Mouse (Mus musculus): ENCODE measurements around the gene Dock1. TPM values are rescaled to one million over a fixed set of nuclear protein-coding genes. Genes with fewer than 3 reads are reported as not detected.

Gene Dock1
- polyA plus RNA-seq, 1 experiment from 2014 or later, result 29.3 TPM

DNA sequence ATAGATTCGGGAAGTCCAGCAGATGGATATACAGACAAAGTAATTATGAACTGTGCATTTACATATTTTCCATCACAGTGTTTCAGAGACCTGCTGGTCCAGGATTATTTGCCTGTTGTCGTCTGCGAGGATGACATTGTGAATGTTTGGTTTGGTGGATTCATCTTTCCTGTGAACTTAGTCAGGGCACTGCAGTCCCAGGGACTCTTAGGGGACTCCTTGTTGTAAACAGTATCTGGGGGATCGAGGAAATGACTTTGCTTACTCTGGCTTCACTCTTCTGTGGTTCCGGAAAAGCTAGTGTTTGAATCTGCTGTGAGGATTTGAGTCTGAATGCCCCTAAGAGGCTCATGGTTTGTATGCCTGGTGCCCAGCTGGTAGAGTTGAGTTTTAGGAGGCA, 27.8 kb downstream of the Dock1 start:
- H3K27me3 ChIP-seq, result no peaks in the 10 kb centered on the region
- ATAC-seq (ENCODE audit: low FRiP score), result no peak
- H3K9me3 ChIP-seq (replicated peaks), result no peaks in the 10 kb centered on the region
- H3K27ac ChIP-seq, result no peak overlapping the region
- H3K9ac ChIP-seq, result no peak overlapping the region
- no peak overlapping the region for H3K4me3 ChIP-seq
- H3K4me2 ChIP-seq (replicated peaks), result no peak overlapping the region
- H3K4me1 ChIP-seq, result peaks cover 4% of the 10 kb centered on the region
- H3K36me3 ChIP-seq, result no peaks in the 10 kb centered on the region
- WGBS, result 82% methylated on average over 5 of the region's 5 CpGs

DNA sequence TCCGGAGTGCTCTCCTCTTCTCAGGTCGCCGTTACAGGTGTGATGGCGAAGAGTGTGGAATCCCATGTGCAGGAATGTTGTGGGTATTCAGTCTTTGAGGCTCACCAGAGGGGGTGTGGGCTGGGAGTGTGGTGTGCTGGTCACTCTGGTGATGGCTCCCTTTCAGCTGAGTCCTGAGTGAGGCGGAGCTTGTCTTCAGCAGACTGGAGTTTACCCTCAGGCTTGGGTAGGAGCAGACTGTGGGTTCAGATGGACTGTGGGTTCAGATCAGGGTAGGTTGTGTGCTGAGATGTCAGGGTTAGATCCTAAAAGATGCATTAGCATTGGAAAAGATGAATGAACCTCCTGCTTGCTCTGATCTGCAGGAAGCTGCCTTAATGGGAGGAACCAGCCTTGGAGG, 29.5 kb downstream of the Dock1 start:
- Histone ChIP-seq H3K36me3 (no peaks in the 10 kb centered on the region), H3K4me3 (no peak overlapping the region), H3K4me1 (peaks cover 6% of the 10 kb centered on the region), H3K4me2 (replicated peaks) (no peak overlapping the region), H3K27me3 (no peaks in the 10 kb centered on the region), H3K9ac (no peak overlapping the region), H3K27ac (no peak overlapping the region), H3K9me3 (replicated peaks) (no peaks in the 10 kb centered on the region)
- WGBS, result 70% methylated on average over 5 of the region's 5 CpGs
- ATAC-seq (ENCODE audit: low FRiP score), result no peak

DNA sequence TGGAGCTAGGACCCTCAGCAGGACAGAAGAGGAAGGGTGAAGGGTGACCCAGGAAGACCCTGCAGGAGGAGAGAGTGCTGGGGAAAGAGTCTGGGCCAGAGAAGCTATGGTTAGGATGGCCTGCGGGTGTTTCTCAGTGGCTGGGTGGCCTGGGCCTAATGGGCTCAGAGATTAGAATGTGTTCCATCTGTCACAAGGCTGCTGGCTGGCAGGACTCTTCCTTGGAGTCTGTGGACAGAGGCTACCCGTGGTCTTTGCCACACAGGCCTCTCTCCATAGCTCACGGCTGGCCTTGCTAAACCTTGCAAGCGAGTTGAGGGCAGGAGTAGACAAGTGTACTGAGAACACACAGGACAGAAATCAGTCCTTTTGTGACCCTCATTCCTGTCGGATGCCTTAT, 32.0 kb downstream of the Dock1 start:
- H3K9ac ChIP-seq, result no peak overlapping the region
- peaks cover 5% of the 10 kb centered on the region; the same call in 1 of the 2 replicates for H3K4me1 ChIP-seq
- WGBS, result 71% methylated on average over 5 of the region's 5 CpGs
- H3K27ac ChIP-seq, result no peak overlapping the region
- no peaks in the 10 kb centered on the region for H3K27me3 ChIP-seq
- no peaks in the 10 kb centered on the region for H3K36me3 ChIP-seq
- H3K4me2 ChIP-seq (replicated peaks), result no peak overlapping the region
- no peak overlapping the region for H3K4me3 ChIP-seq
- H3K9me3 ChIP-seq (replicated peaks), result no peaks in the 10 kb centered on the region
- ATAC-seq (ENCODE audit: low FRiP score), result no peak

DNA sequence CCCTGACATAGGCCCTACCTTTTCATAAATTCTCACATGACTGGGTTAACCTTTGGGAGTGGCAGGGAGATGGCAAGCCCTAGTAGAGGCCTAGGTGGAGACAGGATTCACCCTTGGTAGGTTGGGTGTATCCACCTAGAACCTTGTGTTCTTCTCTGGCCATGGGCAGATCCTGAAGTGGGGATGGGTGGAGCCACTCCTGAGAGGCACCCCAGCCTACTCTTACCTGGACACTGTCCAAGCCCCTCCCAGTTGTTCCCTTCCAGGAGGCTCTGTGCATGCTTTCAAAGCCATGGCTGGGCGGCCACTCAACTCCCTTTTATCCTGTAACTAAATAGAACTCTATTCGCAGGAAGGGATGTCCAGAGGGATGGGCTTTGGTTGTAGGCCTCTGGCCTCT, 33.2 kb downstream of the Dock1 start:
- 91% methylated on average over 2 of the region's 2 CpGs for WGBS
- H3K9ac ChIP-seq, result no peak overlapping the region
- peaks cover 6% of the 10 kb centered on the region for H3K4me1 ChIP-seq
- no peak overlapping the region for H3K27ac ChIP-seq
- no peak for ATAC-seq (ENCODE audit: low FRiP score)
- H3K4me3 ChIP-seq, result no peak overlapping the region
- no peak overlapping the region for H3K4me2 ChIP-seq (replicated peaks)
- H3K9me3 ChIP-seq (replicated peaks), result no peaks in the 10 kb centered on the region
- no peaks in the 10 kb centered on the region for H3K36me3 ChIP-seq
- no peaks in the 10 kb centered on the region for H3K27me3 ChIP-seq

DNA sequence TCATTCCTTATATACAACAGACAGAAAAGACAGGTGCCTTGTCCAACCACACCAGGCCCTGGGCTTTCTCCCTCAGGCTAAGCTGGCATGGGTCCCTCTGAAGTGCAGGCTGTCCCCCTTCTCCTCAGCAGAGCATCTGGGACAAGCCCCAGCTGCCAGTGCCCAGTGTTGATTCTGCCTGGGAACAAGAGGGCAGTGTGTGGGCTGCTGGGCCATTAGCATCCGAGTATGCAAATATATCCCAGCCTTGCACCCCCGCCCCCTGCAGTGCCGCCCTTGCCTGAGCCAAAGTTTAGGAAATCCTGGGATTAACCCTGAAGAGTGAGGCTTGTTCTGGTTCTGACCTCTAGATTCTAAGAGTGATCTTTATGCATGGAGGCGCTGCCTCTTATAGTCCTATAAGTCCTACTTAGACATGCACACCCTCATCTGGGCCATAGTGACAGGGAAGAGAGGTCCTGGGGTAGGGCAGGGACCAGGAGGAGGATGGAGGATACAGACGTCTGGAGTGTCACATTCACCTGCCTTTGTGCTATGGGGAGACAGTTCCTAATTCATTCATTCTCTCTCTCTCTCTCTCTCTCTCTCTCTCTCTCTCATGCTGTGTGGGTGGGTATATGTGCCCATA, 38.9 kb downstream of the Dock1 start:
- Histone ChIP-seq H3K9ac (no peak overlapping the region), H3K9me3 (replicated peaks) (no peaks in the 10 kb centered on the region), H3K27ac (no peak overlapping the region), H3K27me3 (no peaks in the 10 kb centered on the region), H3K36me3 (no peaks in the 10 kb centered on the region), H3K4me1 (peaks cover 13% of the 10 kb centered on the region), H3K4me2 (replicated peaks) (no peak overlapping the region), H3K4me3 (no peak overlapping the region)
- 26% methylated on average over 5 of the region's 5 CpGs for WGBS
- peak; percentile 85 for ATAC-seq (ENCODE audit: low FRiP score)

DNA sequence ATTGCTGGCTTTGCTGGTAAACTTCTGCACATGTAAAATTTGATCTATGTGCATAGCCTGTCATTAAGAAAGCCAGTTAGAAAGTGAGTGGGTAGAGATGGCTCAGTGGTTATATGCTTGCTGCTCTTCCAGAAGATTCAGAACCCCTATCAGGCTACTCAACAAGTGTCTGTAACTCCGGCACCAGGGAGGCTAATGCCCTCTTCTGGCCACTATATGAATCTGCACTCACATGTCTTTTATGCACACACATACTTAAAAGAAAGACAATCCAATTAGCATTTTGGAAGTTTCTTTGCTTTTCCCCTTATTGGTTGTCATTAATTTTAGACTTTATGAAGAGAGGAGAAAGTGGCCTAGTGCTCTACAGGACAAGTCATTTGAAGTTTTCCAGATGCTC, 41.1 kb downstream of the Dock1 start:
- no peak overlapping the region for H3K4me2 ChIP-seq (replicated peaks)
- 90% methylated on average over 1 of the region's 1 CpGs for WGBS
- no peak overlapping the region for H3K9ac ChIP-seq
- no peak overlapping the region for H3K4me3 ChIP-seq
- peaks cover 11% of the 10 kb centered on the region for H3K4me1 ChIP-seq
- no peak overlapping the region for H3K27ac ChIP-seq
- H3K27me3 ChIP-seq, result no peaks in the 10 kb centered on the region
- no peaks in the 10 kb centered on the region for H3K36me3 ChIP-seq
- no peaks in the 10 kb centered on the region for H3K9me3 ChIP-seq (replicated peaks)
- ATAC-seq (ENCODE audit: low FRiP score), result no peak

DNA sequence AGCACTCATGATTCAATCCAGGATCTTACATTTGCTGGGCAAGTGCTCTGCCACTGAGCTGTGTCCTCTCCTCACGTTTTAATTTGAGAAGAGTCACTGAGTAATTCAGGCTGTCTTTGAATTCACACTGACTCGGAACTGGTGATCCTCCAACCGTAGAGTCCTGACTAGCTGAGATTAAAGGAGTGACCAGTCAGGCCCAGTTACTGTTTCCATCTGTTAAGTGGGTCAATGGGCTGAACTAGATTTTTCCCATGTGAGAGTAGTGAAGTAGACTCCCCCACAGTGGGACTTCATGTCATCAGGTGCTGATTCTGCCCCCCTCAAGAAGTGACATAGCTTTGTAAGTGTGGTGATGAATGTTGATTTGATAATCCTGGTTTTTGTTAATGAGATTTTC, 49.0 kb downstream of the Dock1 start:
- no peaks in the 10 kb centered on the region for H3K36me3 ChIP-seq
- H3K4me3 ChIP-seq, result no peak overlapping the region
- WGBS, result 81% methylated on average over 3 of the region's 3 CpGs
- no peaks in the 10 kb centered on the region for H3K9me3 ChIP-seq (replicated peaks)
- no peak for ATAC-seq (ENCODE audit: low FRiP score)
- no peak overlapping the region for H3K27ac ChIP-seq
- 0 out of 2 replicates have a peak, but pooled peaks cover 1% of the 10 kb centered on the region for H3K4me1 ChIP-seq
- no peak overlapping the region for H3K9ac ChIP-seq
- no peak overlapping the region for H3K4me2 ChIP-seq (replicated peaks)
- no peaks in the 10 kb centered on the region for H3K27me3 ChIP-seq

DNA sequence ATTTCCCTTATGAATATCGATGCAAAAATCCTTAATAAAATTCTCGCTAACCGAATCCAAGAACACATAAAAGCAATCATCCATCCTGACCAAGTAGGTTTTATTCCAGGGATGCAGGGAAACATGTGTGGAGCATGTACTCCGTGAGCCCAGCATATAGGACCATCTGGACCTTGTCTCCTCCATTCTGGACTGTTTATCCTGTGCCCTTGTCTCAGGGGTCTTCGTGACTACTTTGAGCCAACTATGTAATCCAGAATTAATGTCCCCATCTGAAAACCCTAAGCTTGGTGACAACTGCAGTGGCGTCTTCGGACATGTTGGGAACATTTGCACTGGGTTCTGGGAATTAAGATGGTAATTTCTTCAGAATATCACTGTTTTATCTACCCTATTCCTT, 51.9 kb downstream of the Dock1 start:
- WGBS, result 98% methylated on average over 7 of the region's 7 CpGs
- Histone ChIP-seq H3K9me3 (replicated peaks) (no peaks in the 10 kb centered on the region), H3K4me1 (peaks cover 17% of the 10 kb centered on the region), H3K4me3 (no peak overlapping the region), H3K27ac (no peak overlapping the region), H3K27me3 (0 out of 2 replicates have a peak, but pooled peaks cover 8% of the 10 kb centered on the region), H3K36me3 (no peaks in the 10 kb centered on the region), H3K9ac (no peak overlapping the region), H3K4me2 (replicated peaks) (no peak overlapping the region)
- no peak for ATAC-seq (ENCODE audit: low FRiP score)

DNA sequence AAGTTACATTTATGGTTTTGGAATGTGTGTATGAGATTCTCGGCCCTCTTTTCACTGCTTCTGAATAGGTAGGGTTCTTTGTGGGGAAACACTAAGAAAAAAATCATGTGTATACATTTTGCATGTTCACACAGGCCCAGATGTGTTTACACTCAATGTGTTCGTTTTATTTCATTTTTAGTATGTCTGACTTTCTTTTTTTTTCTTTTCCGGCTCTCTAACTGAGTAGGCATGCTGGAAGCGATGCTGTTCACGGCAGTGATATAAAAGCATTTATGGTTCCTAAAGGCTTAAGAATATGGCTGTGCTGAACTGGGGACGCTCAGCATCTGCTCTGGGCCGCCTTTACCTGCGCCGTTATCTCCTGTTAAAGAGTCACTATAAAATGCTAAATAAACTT, 52.5 kb downstream of the Dock1 start:
- no peak overlapping the region for H3K4me2 ChIP-seq (replicated peaks)
- no peak overlapping the region for H3K27ac ChIP-seq
- H3K27me3 ChIP-seq, result 0 out of 2 replicates have a peak, but pooled peaks cover 8% of the 10 kb centered on the region
- H3K4me3 ChIP-seq, result no peak overlapping the region
- no peaks in the 10 kb centered on the region for H3K9me3 ChIP-seq (replicated peaks)
- peaks cover 17% of the 10 kb centered on the region for H3K4me1 ChIP-seq
- H3K36me3 ChIP-seq, result no peaks in the 10 kb centered on the region
- WGBS, result 95% methylated on average over 9 of the region's 9 CpGs
- no peak overlapping the region for H3K9ac ChIP-seq
- ATAC-seq (ENCODE audit: low FRiP score), result no peak

DNA sequence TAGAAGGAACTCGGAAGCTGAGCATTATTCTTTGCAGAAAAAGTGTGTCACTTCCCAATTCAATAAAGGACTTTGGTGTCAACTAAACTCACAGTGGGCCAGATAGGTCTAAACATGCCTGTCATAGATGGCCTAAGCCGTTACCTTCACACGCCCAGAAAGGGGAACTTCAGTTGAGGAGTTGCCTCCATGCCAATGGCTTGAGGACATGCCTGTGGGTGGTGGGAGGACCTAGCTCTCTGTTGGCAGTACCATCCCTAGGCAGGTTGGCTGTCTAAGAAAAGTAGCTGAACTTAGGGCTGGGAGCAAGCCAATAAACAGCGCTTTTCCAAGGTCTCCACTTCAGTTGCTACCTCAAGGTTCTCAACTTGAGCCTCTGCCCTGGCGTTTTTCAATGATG, 53.1 kb downstream of the Dock1 start:
- Histone ChIP-seq H3K4me3 (no peak overlapping the region), H3K4me1 (peaks cover 17% of the 10 kb centered on the region), H3K9ac (no peak overlapping the region), H3K27ac (no peak overlapping the region), H3K27me3 (0 out of 2 replicates have a peak, but pooled peaks cover 8% of the 10 kb centered on the region), H3K9me3 (replicated peaks) (no peaks in the 10 kb centered on the region), H3K4me2 (replicated peaks) (no peak overlapping the region), H3K36me3 (no peaks in the 10 kb centered on the region)
- WGBS, result 91% methylated on average over 5 of the region's 5 CpGs
- ATAC-seq (ENCODE audit: low FRiP score), result no peak

DNA sequence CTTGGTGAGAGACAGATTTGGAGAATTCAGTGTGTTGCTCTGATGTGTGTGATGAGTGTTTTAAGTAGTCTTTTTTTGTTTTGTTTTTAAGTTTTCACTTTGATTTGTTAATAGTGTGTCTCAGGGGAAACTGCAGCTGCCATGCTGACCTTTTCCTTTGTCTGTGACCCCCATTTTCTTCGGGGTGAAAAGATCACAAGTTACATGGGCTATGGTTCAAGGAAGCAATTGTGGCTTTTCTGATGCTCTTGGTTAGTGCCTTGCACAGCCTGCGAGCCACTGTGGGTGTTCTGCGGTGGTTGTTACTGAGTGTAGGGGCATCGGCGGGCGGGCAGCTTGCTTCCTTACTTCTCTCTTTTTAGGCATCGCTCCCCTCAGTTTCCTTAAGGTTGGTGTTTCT, 54.4 kb downstream of the Dock1 start:
- 18% methylated on average over 7 of the region's 7 CpGs for WGBS
- H3K27ac ChIP-seq, result no peak overlapping the region

DNA sequence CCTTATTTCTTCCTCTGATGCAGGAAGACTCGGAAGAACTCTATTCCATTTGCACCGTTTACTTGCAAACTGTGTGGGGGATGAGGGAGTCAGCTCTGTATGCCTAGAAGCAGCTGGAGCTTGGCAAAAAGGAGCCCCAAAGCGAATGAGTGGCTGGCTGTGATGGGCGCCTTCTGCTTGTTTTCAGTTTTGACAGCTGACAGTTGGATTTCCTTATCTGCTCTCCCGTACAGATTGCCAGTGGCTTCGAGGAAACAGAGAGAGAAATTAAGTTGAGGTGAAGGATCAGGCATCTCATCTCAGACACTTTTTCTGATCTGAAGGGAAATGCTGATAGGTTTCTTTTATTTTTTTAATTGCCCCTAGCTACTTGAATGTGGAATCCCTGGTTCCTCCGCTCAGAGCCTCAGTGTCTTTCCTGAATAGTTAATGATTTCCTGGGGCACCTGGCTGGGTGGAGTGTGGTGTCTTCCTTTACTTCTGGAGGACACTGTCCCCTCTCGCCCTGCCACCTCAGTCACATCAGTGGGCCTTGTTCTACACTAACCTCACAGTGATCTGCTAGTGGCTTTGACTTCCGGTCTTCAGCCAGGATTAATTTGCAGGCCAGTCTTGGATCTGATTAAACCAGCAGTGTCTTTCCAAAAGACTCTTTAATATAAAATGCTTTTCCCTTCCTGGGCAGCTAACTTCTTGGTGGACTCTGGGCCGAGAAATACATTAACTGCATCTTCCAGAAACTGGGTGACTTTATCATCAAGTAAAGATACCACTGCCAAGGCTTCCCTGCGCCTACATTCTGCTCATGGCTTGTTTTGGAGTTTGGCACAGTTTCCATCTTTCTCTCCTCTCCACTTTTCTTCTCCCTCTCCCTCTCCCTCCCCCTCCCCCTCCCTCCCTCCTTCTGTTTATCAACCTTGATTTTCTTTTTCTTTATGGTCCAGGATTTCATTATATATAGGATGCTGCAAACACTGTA, 55.4 kb downstream of the Dock1 start:
- 0 out of 2 replicates have a peak, but pooled peaks cover 8% of the 10 kb centered on the region for H3K27me3 ChIP-seq
- 46% methylated on average over 11 of the region's 11 CpGs for WGBS
- H3K27ac ChIP-seq, result no peak overlapping the region
- H3K36me3 ChIP-seq, result no peaks in the 10 kb centered on the region
- H3K4me1 ChIP-seq, result peaks cover 17% of the 10 kb centered on the region
- H3K9me3 ChIP-seq (replicated peaks), result no peaks in the 10 kb centered on the region
- H3K9ac ChIP-seq, result no peak overlapping the region
- H3K4me3 ChIP-seq, result no peak overlapping the region
- ATAC-seq (ENCODE audit: low FRiP score), result no peak
- H3K4me2 ChIP-seq (replicated peaks), result peak overlapping the region; percentile 21; the same call in 1 of the 2 replicates

More for the DNA sequence above, 54.4 kb downstream of the Dock1 start:
- ATAC-seq (ENCODE audit: low FRiP score), result no peak
- no peaks in the 10 kb centered on the region for H3K36me3 ChIP-seq
- H3K9me3 ChIP-seq (replicated peaks), result no peaks in the 10 kb centered on the region
- peak overlapping the region; percentile 21; the same call in 1 of the 2 replicates for H3K4me2 ChIP-seq (replicated peaks)
- H3K27me3 ChIP-seq, result 0 out of 2 replicates have a peak, but pooled peaks cover 8% of the 10 kb centered on the region
- H3K4me3 ChIP-seq, result no peak overlapping the region
- peaks cover 17% of the 10 kb centered on the region for H3K4me1 ChIP-seq
- no peak overlapping the region for H3K9ac ChIP-seq
